In the genomic region with DNA sequence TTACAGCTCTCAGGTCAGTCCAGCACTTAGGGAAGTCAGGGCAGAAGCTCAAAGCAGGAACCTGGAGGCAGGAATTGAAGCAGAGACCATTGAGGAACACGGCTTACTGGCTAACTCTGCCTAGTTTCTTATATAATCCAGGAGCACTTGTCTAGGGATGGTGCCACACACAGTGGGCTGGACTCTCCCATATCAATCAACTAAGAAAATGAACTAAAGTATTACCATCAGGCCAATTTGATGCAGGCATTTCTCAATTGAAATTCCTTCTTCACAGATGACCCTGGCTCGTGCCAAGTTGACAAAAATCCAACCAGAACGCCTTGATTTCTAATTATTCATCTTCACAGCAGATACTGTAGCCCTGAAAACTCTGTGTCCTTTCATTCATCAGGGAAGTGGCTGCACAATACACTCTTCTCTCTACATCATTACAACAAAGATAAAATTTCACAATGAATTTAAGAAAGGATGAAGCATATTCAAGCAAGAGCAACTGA, we compare ENCODE assay signal across 21 mouse cellular contexts. TPM values are rescaled to one million over a fixed set of nuclear protein-coding genes. Genes with fewer than 3 reads are reported as not detected.
DNase-seq lines count a peak whose midpoint lies in the region; ATAC-seq and TF ChIP-seq lines count a peak whose summit lies in the region.
"Had no signal": no experiment of that assay in that cellular context is flagged by ENCODE, and none has a peak within 500 bp of the region (broad histone marks: within the 10 kb centered on the region; RNA-seq: fewer than 3 reads in every experiment).

No protein-coding gene starts in this region.

- no peaks in the 10 kb centered on the region for H3K27me3 ChIP-seq in lung, postnatal 0 days (replicated peaks; ENCODE audit: insufficient read depth, low read length)
- H3K27me3 ChIP-seq: embryonic facial prominence, embryonic 15.5 days; intestine, embryonic 15.5 days; limb, embryonic 12.5 days had no signal

- H3K4me1 ChIP-seq in lung, postnatal 0 days (ENCODE audit: insufficient read depth, low read depth, low read length) = no peaks in the 10 kb centered on the region
- H3K4me1 ChIP-seq: intestine, embryonic 15.5 days had no signal

- DNase-seq in adrenal gland, adult 2 months = peak; percentile 52
- no peak for DNase-seq in adrenal gland, postnatal 4 days (ENCODE audit: low spot score in 2 of 2)
- peak; percentile 87 for DNase-seq in heart, adult 11 months
- DNase-seq in heart, postnatal 4 days = no peak
- peak; percentile 47 for DNase-seq in lung, postnatal 10 days
- DNase-seq in lung, postnatal 0 days (ENCODE audit: low spot score) = no peak
- DNase-seq: cerebellum, adult 2 months; cerebellum, postnatal 36 days; kidney, adult 9 months; kidney, postnatal 25 days; liver, postnatal 0 days; thymus, postnatal 25 days had no signal

- no peaks in the 10 kb centered on the region for H3K36me3 ChIP-seq in lung, postnatal 0 days (ENCODE audit: insufficient read depth, low read length)
- H3K36me3 ChIP-seq: embryonic facial prominence, embryonic 15.5 days; hindbrain, embryonic 10.5 days; intestine, embryonic 15.5 days; limb, embryonic 12.5 days had no signal

- H3K4me3 ChIP-seq in lung, postnatal 0 days (ENCODE audit: low read depth, low read length) = no peak overlapping the region
- H3K4me3 ChIP-seq: embryonic facial prominence, embryonic 15.5 days; hindbrain, embryonic 10.5 days; intestine, embryonic 15.5 days; limb, embryonic 12.5 days had no signal

- no peak for ATAC-seq in lung, postnatal 0 days
- no peak for ATAC-seq in megakaryocyte, adult 5-6 weeks (ENCODE audit: poor library complexity, severe bottlenecking)
- ATAC-seq: forebrain, embryonic 14.5 days; hindbrain, embryonic 16.5 days; intestine, embryonic 15.5 days; liver, postnatal 0 days had no signal

- no peak overlapping the region for H3K9ac ChIP-seq in lung, postnatal 0 days (replicated peaks; ENCODE audit: low read depth)
- H3K9ac ChIP-seq: embryonic facial prominence, embryonic 15.5 days; intestine, embryonic 15.5 days; limb, embryonic 12.5 days; liver, postnatal 0 days had no signal

- no peak overlapping the region for H3K27ac ChIP-seq in lung, postnatal 0 days (ENCODE audit: low read length)
- H3K27ac ChIP-seq: embryonic facial prominence, embryonic 15.5 days; hindbrain, embryonic 10.5 days; intestine, embryonic 15.5 days; limb, embryonic 12.5 days had no signal

- H3K9me3 ChIP-seq in lung, postnatal 0 days (ENCODE audit: low read length) = no peaks in the 10 kb centered on the region
- H3K9me3 ChIP-seq: embryonic facial prominence, embryonic 15.5 days; hindbrain, embryonic 10.5 days; intestine, embryonic 15.5 days; limb, embryonic 12.5 days had no signal

- TF ChIP-seq EP300 in lung, postnatal 0 days (IDR thresholded peaks at IDR 0.05) = no peak

- no peak overlapping the region for H3K4me2 ChIP-seq in lung, postnatal 0 days (replicated peaks; ENCODE audit: low read depth, low read length)
- H3K4me2 ChIP-seq: embryonic facial prominence, embryonic 15.5 days; intestine, embryonic 15.5 days; limb, embryonic 12.5 days; liver, embryonic 11.5 days; midbrain, embryonic 11.5 days had no signal

- no peak for TF ChIP-seq CTCF in lung, postnatal 0 days (IDR thresholded peaks at IDR 0.05)

- WGBS in lung, postnatal 0 days = 55% methylated on average over 3 of the region's 3 CpGs

RNA-seq across cellular contexts. Expression of gene Ranbp6, which starts 25.9 kb away (rescaled TPM):
- total RNA-seq in adrenal gland, adult 2 months (2021) = 10 to 100 TPM; 13.6 to 16.6 TPM
- 0.32 and 0.76 TPM in 2 replicates for polyA plus RNA-seq in adrenal gland, adult 2 months (2012; rRNA removed)
- 10 to 100 TPM; 17.0 to 17.3 TPM for total RNA-seq in adrenal gland, postnatal 4 days (2021)
- total RNA-seq in heart, postnatal 4 days (2021) = 10 to 100 TPM; 14.1 to 14.3 TPM
- 7.6 and 9.0 TPM in 2 replicates for polyA plus RNA-seq in lung, postnatal 0 days (2015; fragmentation: Nextera tagmentation; extraction: Ambion mirVana)
- total RNA-seq in megakaryocyte, adult 5-6 weeks (2015) = 9.3 and 11.7 TPM in 2 replicates
- total RNA-seq in megakaryocyte, adult 5-6 weeks (2017) = 15.6 and 22.3 TPM in 2 replicates

RNA-seq across cellular contexts. Expression of gene 9930021J03Rik, which starts 32.9 kb away (rescaled TPM):
- 10 to 100 TPM; 13.5 to 20.1 TPM for total RNA-seq in adrenal gland, adult 2 months (2021)
- polyA plus RNA-seq in adrenal gland, adult 2 months (2012; rRNA removed) = 1.2 and 1.3 TPM in 2 replicates
- total RNA-seq in adrenal gland, postnatal 4 days (2021) = 10 to 100 TPM; 19.7 to 24.2 TPM
- total RNA-seq in heart, postnatal 4 days (2021) = 10 to 100 TPM; 14.4 to 15.8 TPM
- polyA plus RNA-seq in lung, postnatal 0 days (2015; fragmentation: Nextera tagmentation; extraction: Ambion mirVana) = 3.2 and 3.7 TPM in 2 replicates
- 26.1 and 29.3 TPM in 2 replicates for total RNA-seq in megakaryocyte, adult 5-6 weeks (2015)
- 11.0 and 12.6 TPM in 2 replicates for total RNA-seq in megakaryocyte, adult 5-6 weeks (2017)

Comparison
In these comparisons a context has a peak if more than half of its experiments do, and no peak if none do; other contexts are left out.
1. DNase-seq: peak in adrenal gland, adult 2 months (single experiment), heart, adult 11 months (single experiment) and lung, postnatal 10 days (single experiment); none in adrenal gland, postnatal 4 days (0 of 2), heart, postnatal 4 days (single experiment) and lung, postnatal 0 days (single experiment).